21 mouse cellular contexts compared by ENCODE assay signal in the genomic region with DNA sequence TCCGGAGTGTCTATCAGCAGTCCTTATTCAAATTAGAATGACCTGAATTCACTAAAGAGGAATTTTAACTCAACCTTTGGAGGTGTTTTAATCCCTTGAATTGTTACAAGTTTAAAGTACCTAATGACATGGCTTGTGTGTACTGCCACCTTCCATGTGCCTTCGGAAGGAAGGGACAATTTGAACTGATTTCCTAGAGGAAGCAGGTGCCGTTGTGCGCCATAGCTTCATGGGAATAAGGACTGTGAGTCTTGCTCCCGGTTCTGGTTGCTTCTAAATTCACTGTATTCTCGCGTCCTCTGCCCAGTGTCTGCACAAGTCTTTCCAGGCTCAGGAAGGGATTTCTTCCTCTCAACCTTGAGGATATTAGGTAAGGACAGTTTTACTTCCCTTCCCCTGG.
"Had no signal": no experiment of that assay in that cellular context is flagged by ENCODE, and none has a peak within 500 bp of the region (broad histone marks: within the 10 kb centered on the region; RNA-seq: fewer than 3 reads in every experiment).

No protein-coding gene starts in this region.

- H3K36me3 ChIP-seq: midbrain, embryonic 12.5 days; neural tube, embryonic 13.5 days; stomach, embryonic 15.5 days had no signal

- H3K4me1 ChIP-seq: liver, embryonic 13.5 days; stomach, embryonic 15.5 days had no signal

- H3K4me3 ChIP-seq: layer of hippocampus, adult 2 months; left cerebral cortex, adult 2 months; liver, embryonic 13.5 days; midbrain, embryonic 12.5 days; myocyte; neural tube, embryonic 13.5 days; stomach, embryonic 15.5 days had no signal

- ATAC-seq: midbrain, embryonic 16.5 days had no signal

- H3K27ac ChIP-seq: kidney, postnatal 0 days; layer of hippocampus, adult 2 months; left cerebral cortex, adult 2 months; liver, embryonic 13.5 days; midbrain, embryonic 12.5 days; neural tube, embryonic 13.5 days; stomach, embryonic 15.5 days had no signal

- H3K4me2 ChIP-seq: liver, embryonic 13.5 days; midbrain, embryonic 12.5 days; neural tube, embryonic 13.5 days; stomach, embryonic 15.5 days had no signal

- H3K9me3 ChIP-seq: liver, embryonic 13.5 days; midbrain, embryonic 12.5 days; neural tube, embryonic 13.5 days; stomach, embryonic 15.5 days had no signal

- H3K9ac ChIP-seq: liver, embryonic 13.5 days; midbrain, embryonic 12.5 days; neural tube, embryonic 13.5 days; stomach, embryonic 15.5 days had no signal

- H3K27me3 ChIP-seq: liver, embryonic 13.5 days; midbrain, embryonic 12.5 days; neural tube, embryonic 13.5 days; stomach, embryonic 15.5 days had no signal

- DNase-seq: kidney, postnatal 25 days; layer of hippocampus, adult 9-11 months; layer of hippocampus, postnatal 36 days; liver, embryonic 13.5 days; lung, adult 2 months; lung, postnatal 14 days; lung, postnatal 4 days; retina, postnatal 1 day; right cerebral cortex, postnatal 25 days; spleen, adult 18-20 months; thymus, adult 2 months; thymus, postnatal 14 days; thymus, postnatal 4 days had no signal
